Mouse (Mus musculus): ENCODE results near the gene Desi1.
"Not testable (repeated sequence)": the region's sequence is repeated elsewhere in the genome, so short reads cannot be mapped to it uniquely, and the experiment has no call there.

The Desi1 gene

DNA sequence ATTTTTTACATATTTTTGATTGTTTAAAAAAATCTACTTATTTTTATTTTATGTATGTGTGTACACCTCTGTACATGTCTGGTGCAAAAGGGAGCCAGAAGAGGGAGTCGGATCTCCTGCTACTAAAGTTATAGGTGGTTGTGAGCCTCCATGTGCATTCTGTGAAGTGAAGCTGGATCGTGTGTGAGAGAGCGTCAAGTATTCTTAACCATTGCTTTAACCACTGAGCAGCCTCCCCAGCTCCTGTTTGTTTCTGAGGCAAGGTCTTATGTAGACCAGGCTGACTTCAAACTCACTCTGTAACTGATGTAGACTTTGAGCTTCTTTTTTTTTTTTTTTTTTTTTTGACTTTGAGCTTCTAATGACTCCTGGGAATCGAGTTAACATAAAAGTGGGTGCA, 16.2 kb downstream of the Desi1 start:
- no peak for DNase-seq

DNA sequence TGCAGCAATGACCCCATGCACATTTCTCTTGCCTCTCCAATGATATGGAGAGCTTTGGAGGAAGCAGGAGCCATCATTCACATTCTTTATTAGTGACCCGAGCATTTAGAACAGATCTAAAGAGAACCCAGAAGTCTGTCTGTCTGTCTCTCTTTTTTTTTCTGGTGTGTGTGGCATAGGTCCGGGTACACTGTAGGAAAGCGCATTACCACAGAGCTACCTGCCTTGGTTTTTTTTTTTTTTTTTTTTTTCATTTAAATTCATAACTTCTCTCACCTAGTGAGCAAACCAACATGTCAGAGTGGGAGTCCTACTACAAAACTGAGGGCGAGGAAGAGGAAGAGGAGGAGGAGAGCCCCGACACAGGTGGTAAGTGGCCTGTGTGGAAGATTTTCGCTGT, 16.8 kb downstream of the Desi1 start:
- no peak for DNase-seq

DNA sequence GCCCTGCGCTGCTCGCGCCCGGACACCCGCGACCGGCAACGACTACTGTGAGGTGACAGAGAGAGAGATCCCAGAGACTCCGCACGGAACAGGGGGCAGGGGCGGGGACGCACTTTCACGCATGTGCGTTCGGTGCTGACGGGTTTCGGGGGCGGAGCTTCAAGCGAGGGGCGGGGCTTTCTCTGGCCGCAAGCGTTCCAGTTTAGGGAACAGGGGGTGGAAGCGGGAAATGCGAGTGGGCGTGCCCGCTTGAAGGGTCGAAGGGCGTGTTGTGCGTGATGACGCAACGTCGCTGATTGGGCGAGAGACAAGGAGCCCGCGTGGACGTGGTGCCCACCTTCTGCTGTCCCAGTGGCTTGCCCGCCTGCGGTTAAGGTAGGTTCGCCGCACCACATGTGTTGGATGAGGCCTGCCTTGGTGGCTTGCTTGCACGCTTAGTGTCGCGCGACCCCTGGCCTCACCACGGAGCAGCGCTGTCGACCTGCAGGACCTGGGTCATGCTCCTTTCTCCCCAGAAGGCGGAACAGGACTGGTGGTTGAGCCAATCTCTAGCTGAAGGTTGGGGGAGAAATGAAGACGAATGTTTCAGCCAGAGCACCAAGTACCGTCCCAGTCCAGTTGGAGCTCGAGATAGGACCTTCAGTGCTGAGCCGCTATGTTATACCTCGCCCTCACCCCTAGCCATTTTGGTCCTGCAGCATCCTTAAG, 17.4 kb downstream of the Desi1 start:
- DNase-seq, result peak; percentile 99 to 100

DNA sequence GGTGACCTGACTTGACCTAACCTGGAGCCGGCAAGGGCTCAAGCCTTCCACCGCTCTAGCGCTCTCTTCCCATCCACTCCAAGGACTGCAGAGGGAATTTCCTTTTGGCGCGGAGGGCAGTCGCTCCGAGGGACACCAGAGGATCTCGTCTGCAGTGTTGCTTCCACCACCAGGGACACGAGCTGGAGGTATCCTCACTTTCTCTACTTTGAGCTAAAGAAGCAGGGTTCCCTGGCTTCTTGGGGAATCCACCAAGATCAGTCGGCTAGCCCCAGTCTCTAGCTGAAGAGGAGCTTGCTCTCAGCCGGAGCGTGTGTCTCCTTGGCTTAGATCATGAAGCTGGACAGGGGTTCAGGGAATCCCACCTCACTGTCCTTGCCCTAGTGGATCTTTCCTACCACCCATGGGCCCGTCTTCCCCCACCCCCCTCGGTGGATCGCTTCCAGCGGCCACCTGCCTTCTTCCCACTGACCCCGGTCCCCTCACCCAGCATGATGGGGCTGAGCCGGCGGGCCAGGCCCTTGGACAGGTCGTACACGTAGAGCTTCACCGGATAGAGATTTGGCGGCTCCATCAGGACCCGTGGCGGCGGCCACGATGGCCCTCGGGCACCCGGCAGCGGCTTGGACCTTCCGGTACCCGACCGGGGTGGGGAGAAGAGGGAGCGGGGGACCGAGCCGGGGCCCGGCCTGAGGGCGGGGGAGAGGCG, 18.1 kb downstream of the Desi1 start:
- DNase-seq, result peak; percentile 44 to 51

DNA sequence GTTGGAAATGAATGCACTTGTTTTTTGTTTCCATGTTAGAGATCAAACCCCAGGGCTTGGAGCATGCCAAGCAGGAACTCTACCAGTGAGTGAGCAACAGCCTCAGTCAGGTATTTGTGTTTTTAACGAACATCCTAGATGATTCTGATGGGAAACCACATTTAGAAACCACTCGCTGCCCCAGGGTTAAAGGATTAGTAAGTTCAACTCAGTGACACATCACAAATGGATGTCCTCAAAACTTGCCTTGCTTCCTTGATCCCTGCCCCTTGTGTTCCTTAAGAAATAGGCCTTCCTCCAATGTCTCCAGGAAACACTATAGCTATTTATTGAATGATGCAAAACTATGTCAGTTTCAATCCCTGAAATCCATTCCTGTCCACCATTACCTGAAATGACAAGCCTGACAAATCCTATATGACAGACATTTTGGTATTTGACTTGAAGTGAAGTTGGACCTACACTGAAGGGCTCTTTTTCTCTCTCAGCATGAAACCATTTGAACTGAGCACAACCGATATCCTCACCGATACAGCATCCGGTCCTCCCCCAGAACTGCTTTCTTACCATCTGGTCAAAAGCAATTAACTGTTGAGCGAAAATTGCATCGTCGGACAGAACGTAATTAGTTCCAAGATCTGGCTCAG, 18.8 kb downstream of the Desi1 start:
- DNase-seq, result no peak

DNA sequence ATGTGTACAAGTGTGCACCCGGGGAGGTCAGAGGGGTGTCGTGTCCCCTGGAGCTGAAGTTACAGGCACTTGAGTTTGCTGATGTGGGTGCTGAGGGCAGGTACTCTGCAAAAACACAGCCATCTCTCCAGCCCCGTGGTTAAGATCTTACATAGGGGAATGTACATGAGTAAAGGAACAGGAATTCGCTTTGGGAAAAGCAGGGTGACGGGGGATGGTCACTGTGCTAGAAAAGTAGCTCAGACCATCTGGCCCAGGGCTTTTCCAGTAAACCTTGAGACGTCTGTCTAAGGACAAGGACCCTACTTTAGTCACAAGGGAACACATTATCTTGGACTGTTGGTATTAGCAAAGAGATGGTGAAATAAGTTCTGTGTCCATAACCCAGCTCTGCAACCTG, 21.7 kb downstream of the Desi1 start:
- DNase-seq, result no peak

DNA sequence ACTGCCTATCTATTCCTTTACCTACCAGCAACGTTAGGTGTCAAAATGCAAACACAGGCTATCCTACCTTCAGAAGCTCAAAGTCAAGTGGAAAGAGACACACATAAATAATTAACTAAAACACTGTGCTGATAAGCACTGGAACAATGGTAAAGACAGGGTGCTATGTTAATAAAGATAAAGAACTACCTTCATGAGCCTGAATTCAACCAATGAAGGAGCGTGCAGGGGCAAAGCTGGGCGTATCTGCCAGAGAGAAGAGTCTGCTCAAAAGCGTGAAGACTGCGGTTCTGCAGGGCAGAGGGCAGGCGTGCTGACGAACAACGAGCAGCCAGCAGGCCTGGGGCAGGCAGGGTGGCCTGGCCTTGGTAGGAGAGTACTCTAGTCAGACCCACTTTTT, 29.4 kb downstream of the Desi1 start:
- no peak for DNase-seq

DNA sequence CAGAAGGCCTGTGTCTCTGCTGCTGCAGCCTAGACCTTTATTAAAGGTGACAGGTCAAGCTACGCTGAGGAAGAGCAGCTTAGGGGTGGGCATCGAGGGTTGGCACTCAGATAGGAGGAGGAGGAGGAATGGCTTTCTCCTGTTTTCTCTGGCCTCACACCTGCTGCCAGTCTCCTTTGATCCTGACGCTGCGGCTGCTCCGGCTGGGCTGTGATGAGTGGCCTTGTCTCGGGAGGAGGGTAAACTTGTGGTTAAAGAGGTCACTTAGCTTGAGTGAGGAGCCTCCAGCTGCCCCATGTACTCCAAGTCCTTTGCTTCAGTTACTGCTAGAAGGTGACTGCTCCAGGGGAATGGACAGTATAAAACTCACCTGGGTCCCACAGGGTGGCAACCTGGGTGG, 39.7 kb downstream of the Desi1 start:
- no peak for DNase-seq

DNA sequence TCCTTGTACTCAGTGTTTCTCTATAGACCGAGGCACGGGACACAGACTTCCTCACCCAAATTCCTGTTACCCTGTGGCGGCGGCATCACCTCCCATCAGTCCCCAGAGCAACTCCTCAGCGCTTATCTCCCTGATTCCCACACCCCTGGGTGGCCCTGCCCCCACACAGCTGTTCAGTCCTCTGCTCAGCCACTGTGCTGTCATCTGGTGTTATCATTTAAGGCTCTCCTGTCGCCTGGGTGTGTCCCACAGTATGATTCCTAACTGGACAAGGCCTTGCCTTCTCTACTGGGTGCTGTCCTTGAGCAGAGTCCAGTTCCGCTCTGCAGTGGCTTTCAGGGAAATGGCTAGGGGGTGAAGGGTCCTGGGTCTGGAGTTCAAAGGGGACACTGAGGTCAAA, 43.1 kb downstream of the Desi1 start:
- no peak for DNase-seq

DNA sequence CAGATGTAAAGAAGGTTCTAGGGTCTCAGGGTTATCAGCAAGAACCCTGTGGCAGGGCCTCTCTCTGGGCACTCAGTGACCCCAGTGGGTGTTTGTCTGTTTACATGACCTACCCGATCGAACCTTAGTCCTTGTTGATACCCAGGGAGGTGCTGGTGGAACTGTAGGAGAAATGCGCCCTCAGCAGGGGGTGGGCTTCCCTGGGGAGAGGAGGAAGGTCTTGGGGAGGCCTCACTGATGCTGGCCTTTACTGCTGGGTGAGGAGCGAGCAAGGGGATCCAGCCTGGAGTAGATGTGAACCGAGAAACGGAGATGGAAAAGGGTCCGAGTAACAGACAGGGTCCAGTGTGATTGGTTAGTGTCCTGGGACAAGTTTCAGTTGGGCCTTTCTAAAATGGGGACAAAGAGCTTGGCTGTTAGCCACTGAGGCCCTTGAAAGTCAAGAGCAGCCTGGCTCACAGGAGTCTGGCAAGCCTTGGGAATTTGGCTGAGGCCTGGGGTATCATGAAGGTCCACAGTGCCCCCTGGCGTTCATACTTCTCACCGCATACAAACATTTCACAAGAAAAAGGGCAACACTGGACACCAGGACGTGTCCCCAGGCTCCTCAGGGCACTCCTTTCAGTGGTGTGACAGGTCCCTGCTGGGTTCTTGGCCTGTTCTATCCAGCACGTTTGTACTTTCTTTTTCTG, 44.1 kb downstream of the Desi1 start:
- peak; percentile 88 to 95 for DNase-seq

DNA sequence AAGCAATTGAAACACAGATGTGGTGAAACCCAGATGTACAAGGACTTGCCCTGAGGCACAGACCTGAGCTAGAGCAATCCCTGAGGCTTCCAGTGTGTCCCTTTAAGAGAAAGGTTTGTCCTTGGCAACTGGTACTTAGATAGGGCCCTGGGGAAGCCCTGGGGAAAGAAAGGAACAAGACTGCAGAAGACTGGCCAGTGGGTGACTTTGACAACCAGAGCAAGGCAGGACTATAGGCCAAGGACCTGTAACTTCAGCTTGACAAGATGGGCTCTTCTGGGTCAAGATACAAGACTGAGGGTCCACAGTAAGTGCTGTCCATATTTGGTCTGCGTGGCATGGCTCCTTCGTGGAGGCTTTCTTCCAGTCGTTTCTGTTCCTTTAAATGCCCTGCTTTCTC, 46.0 kb downstream of the Desi1 start, which contains the start of gene Xrcc6:
Gene Xrcc6 (plus strand): TSS at position 190 of the 400 bp plus-strand sequence.
- no peak for DNase-seq

DNA sequence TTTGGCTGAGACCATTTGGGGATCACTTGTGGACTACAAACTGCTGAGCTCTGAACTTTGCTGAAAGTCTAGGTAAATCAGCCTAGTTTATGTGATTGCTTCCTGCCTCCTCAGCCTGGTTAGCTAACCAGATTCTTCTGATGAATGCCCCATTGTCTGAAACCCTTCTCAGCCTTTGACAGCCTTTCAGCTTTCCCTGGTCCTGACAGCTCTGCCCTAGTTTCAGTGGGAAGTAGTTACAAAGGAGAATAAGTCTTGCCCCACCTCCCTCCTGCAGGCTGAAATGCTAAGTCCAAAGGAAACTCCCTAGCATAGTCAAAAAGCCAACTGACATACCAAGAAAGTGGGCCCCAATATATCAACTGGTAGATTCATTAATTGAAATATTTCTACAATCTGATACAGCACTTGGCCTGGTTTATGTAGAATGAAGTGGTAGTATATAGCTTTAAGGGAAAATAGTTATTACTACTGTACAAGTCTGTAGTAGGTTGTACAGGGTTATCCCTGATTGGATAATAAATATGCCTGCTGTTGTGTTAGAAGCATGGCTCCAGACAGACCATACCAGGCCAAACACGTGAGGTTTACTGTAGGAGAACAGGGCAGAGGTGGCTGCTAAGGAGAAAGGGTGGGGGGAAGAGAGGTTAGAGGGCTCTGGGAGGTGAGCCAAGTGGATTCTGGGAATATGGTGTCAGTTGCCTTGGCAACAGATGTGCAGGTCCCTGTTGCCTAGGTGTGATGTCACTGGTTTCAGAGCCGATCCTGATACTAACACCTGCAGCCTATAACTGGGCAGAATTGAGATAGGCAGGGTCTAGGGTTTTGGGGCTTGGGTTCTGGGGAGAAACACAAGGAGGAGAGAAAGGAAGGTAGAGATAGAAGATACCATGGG, 48.1 kb downstream of the Desi1 start:
- DNase-seq, result no peak

DNA sequence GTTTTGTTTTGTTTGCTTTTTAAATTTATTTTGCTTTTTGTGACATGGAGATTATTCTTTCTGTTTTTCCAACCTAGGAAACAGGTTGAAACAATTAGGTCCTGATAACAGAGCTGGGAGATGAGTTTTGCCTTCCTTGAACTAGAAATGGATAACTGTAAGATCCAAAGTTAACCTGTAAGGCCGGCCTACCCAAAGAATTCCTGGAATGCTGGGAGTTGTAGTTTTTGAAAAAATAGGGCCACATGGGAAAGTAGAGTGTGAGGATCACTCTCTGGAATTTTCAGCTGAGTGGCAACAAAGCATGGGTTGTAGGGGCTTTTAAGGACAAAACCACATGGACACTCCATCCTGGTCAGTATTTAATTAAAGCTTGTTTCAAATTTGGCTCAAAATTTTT, 51.5 kb downstream of the Desi1 start:
- DNase-seq, result no peak

DNA sequence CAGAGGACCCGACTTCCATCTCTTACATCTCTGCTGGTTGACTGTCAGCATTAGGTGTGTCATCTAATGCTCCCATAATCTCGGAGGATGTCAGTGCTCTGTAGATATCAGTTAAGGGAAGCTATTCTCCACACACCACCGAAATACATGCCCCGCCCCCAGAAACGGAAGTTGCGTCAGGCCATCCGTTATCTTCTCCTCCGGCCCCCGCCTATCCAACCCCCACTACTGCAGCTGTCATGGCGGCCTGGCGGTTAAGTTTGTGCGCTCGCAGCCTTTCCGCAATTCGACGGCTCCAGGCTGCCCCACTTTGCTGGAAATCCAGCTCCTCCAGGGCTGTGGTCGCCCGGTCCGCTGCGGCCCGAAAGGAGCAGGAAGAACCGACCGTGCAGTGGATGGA, 53.3 kb downstream of the Desi1 start, which contains the start of gene 1700029P11Rik:
Gene 1700029P11Rik (plus strand): TSS at position 220 of the 400 bp plus-strand sequence.
- DNase-seq, result no peak

DNA sequence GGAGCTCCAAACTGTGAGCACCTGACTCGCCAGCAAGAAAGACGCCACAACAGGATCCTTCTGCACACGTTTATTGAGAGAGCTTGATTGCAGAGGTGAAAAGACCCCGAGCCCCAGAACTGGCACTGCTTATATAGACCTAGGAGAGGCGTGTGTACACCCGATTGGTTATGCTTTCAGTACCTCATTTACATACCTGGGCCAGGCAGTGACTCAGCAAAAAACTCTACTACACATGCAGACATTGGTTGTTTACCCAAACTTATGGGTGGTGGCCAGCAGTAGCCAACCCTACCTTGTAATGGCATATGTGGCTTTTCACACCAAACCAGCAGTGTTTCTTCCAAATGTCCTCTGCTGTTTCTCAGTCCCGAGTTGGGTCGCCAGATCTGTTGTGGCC, 58.5 kb downstream of the Desi1 start:
- DNase-seq, result not testable (repeated sequence)

DNA sequence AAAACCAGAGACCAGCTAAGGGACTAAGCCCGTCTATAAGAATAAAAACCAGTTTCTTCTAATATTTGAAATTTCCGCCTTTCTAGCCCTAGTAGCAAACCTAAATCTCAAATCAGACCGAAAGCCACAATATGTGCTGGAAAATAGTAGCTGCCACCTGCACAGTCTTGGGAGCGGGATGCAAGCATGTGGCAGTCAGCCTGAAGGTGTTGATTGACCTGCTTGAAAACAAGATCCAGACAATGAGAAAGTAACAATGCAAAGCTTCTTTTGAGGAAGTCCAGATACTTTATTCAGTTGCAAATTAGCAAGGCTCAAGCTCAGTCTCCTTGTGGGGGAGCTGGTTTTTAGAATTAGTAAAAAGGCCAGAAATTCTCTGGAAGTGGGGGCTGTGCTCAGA, 63.2 kb downstream of the Desi1 start:
- not testable (repeated sequence) for DNase-seq

DNA sequence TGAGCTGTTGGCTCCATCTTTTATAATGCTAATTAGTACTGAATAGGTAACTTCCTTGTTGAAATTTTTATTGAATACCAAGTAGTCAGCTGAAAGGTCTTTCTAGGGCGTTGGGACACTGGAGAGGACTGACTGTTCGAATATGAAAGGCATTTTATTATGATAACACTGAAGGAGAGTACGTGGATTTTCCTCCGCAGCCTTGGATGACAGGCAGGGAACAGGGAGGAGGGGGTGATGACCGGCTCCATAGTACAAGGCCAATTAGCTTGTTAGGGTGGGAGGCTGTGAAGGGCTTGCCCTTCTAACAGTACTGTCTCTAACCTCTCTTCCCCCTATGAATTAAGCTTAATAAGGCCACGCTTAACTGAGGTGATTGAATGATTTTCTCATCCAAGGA, 64.0 kb downstream of the Desi1 start:
- not testable (repeated sequence) for DNase-seq

DNA sequence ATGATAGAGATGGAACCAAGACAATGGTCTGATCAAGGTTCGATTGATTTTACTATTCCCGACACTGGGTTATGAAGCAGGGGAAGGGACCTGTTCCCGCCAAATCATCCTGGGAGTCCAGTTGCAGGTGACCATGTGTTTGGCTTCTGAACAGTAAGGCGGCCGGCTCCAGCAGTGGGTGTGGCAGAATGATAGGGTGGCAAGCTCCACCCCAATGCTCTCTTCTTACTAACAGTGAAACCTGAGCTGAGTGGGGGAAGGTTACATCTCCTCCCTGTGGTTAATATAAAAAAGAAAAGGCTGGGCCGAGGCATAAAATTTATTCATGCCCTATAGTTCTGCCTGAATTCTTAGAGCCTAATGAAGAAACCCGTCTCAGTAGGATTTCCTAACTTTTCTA, 64.5 kb downstream of the Desi1 start:
- DNase-seq, result no peak

DNA sequence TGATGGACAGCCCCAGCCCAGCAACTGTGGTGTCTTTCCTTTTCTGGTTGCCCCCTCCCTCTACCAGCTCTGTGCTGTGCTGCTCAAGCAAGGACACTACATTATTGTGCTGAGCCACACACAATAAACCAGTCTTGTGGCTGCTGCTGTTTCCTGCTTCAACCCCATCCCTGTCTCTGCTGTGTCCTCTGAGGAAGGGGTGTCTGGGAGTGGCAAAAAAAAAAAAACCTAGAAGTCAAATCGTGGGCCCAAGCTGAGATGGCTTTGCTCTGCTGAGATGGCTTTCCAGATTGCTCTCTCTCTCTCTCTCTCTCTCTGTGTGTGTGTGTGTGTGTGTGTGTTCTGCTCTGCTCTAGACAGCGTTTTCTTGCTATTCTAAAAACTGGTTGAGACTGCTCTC, 65.2 kb downstream of the Desi1 start:
- no peak for DNase-seq

DNA sequence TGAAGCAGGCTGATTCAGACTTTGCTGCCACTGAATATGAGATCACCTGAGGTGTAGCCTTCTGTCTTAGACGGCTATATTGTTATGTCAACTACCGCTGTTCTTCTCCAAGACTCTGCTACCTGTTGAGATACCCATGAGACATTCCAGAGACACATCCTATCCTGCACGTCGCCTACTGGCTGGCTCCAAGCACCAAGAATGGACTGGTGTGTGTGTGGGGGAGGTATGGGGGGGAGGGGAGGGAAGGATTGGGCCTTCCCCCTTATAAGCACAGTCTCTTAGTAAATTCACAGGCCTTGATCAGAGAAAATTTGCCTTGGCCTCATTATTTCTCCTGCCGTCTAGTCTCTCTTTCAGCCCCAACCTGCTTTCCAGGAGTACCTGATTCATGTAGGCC, 65.8 kb downstream of the Desi1 start:
- DNase-seq, result no peak

DNA sequence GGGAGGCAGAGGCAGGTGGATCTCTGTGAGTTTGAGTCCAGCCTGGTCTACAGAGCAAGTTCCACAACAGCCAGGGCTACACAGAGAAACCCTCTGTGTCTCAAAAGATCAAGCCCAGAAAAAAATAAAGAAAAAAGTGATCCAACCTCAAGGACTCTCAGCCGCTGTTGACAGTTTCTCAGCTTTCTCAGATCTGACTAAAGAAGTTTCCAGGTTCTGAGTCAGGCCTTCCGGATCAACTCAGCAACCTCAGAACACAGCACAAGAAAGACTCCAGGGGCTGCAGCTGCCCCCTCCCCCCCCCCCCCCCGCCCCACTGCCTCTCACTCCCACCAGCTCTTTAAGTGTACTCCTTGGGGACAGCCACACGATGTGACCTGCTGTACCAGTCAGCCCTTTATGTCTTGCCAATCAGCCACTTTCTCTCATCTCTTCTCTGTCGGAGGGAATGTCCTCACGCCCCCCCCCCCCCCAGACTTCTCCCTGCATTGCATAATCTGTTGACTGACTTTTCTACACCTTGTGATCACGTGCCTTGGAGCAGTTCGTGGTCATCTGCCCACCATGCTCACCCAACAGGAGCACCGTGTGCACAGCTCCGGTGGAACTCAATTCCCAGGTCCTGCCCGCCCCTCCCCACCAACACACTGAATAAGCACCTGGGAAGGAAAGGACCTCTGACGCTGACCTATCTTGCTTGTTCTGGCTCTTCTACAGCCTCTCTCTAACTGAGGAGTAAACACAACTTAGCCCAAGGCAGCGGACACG, 67.4 kb downstream of the Desi1 start:
- no peak for DNase-seq
